Mouse (Mus musculus): ENCODE results near the gene 1700001O22Rik.

1700001O22Rik gene

GRCm38 (mm10) chr2:30752471-30752870 lies 51.0 kb downstream of the 1700001O22Rik start:
- DNase-seq (ENCODE audit: low spot score): no peak

- DNase-seq (ENCODE audit: low spot score): no peak
These were observed 53.4 kb downstream of the 1700001O22Rik start for GRCm38 (mm10) chr2:30750025-30750424.

GRCm38 (mm10) chr2:30747602-30748162 lies 55.8 kb downstream of the 1700001O22Rik start:
- no peak for DNase-seq (ENCODE audit: low spot score)

Measured in ovary, postnatal 14 days (tissue).